Mouse (Mus musculus) hindbrain, postnatal 0 days (tissue): ENCODE measurements around the gene Btbd35f15. TPM values are rescaled to one million over a fixed set of nuclear protein-coding genes. Genes with fewer than 3 reads are reported as not detected.
"Not testable (repeated sequence)": the region's sequence is repeated elsewhere in the genome, so short reads cannot be mapped to it uniquely, and the experiment has no call there.

ENCODE experiments used
- ATAC-seq: fragments of 200-750 bp; cut with Nextera tagmentation; 2 replicates; pipeline ENCODE4 v1.8.0; 2017; ENCODE audit warnings: mild to moderate bottlenecking, moderate TSS enrichment, moderate library complexity
- DNase-seq: peaks from one replicate; pipeline ENCODE4 v3.0.0-alpha.2; 2015; ENCODE audit warnings: low spot score
- H3K27ac ChIP-seq: fragments of 300-500 bp; sonication (generic); 2 replicates; pipeline ENCODE4 v1.5.1; 2014; ENCODE audit warnings: mild to moderate bottlenecking
- H3K27me3 ChIP-seq: fragments of 300-500 bp; sonication (generic); 2 replicates; pipeline ENCODE4 v1.6.1; 2014; ENCODE audit warnings: low read length, mixed read lengths; ENCODE audit not compliant: insufficient read depth
- H3K36me3 ChIP-seq: fragments of 300-500 bp; sonication (generic); 2 replicates; pipeline ENCODE4 v1.6.1; 2014; ENCODE audit warnings: low read length, mixed read lengths; ENCODE audit not compliant: insufficient read depth
- H3K4me1 ChIP-seq: fragments of 300-500 bp; sonication (generic); 2 replicates; pipeline ENCODE4 v1.6.1; 2014; ENCODE audit warnings: antibody characterized with exemption, low read length, mixed read lengths; ENCODE audit not compliant: insufficient read depth
- H3K4me2 ChIP-seq: fragments of 300-500 bp; sonication (generic); 2 replicates; pipeline ENCODE4 v1.6.1; 2014; ENCODE audit warnings: low read depth, mild to moderate bottlenecking, low read length, moderate library complexity, mixed read lengths
- H3K4me3 ChIP-seq: fragments of 300-500 bp; sonication (generic); 2 replicates; pipeline ENCODE4 v1.5.1; 2014; ENCODE audit warnings: low read length
- H3K9ac ChIP-seq: fragments of 300-500 bp; sonication (generic); replicated peaks from 2 replicates; pipeline ENCODE4 v1.6.1; 2014; ENCODE audit warnings: mild to moderate bottlenecking, low read length, moderate library complexity, mixed read lengths
- H3K9me3 ChIP-seq: fragments of 300-500 bp; sonication (generic); 2 replicates; pipeline ENCODE4 v1.6.1; 2016; ENCODE audit warnings: low read length, mixed read lengths
- WGBS: fragments of 180-500 bp; shearing (Covaris S2); extraction: QIAGEN DNeasy Blood & Tissue Kit; methylation state at CpG from one replicate; pipeline ENCODE4 v1.1.7; 2014; 5-methylcytosine and 5-hydroxymethylcytosine counted together
- polyA plus RNA-seq: library from polyadenylated mRNA; unstranded; fragments of >200 nt; fragmentation: Nextera tagmentation; extraction: Ambion mirVana; gene quantifications from 2 replicates; pipeline ENCODE4 v1.2.1, GENCODE M21; 2015
- total RNA-seq: library from RNA; depleted of rRNA; stranded (reverse); fragments of >200 nt; gene quantifications from 2 replicates; pipeline ENCODE4 v1.2.3, GENCODE M21; 2014; rRNA removed

The Btbd35f15 gene
- total RNA-seq (not detected in 2 replicates), polyA plus RNA-seq (not detected in 2 replicates)

- H3K27me3 ChIP-seq, H3K9me3 ChIP-seq, ATAC-seq: not testable (repeated sequence)
These were observed at the start of gene Btbd35f15 for GRCm38 (mm10) chrX:33577214-33577613. Btbd35f15 (minus strand) TSS chrX:33577314.

More at GRCm38 (mm10) chrX:33577214-33577613, at the start of gene Btbd35f15:
- H3K4me3 ChIP-seq, H3K4me1 ChIP-seq, H3K4me2 ChIP-seq, DNase-seq, H3K9ac ChIP-seq, H3K27ac ChIP-seq, H3K36me3 ChIP-seq: not testable (repeated sequence)
- no CpG with 5 or more reads among the region's 3 CpGs for WGBS

Other genes with a start within 250 kb of the Btbd35f15 start
- not detected in 2 replicates for gene Btbd35f13, start 79.9 kb upstream of the Btbd35f15 start, total RNA-seq
- gene Btbd35f13, start 79.9 kb upstream of the Btbd35f15 start, polyA plus RNA-seq, result not detected in 2 replicates
- not detected in 2 replicates for gene Btbd35f14, start 125.0 kb upstream of the Btbd35f15 start, total RNA-seq
- not detected in 2 replicates for gene Btbd35f14, start 125.0 kb upstream of the Btbd35f15 start, polyA plus RNA-seq